Mouse (Mus musculus): ENCODE results near the gene Gipc1. TPM values are rescaled to one million over a fixed set of nuclear protein-coding genes. Genes with fewer than 3 reads are reported as not detected.

Gene Gipc1
- total RNA-seq, 2 experiments from 2014 or later: 42.5 to 51.7 TPM

Other genes with a start within 250 kb of the Gipc1 start
- gene Scoc, start 194.3 kb upstream of the Gipc1 start, total RNA-seq (2021): 10 to 100 TPM; 40.3 to 49.4 TPM
- gene Olfr370, start 116.9 kb upstream of the Gipc1 start, total RNA-seq (2021): not detected
- 100 to 1,000 TPM; 366 to 378 TPM for gene Ndufb7, start 86.0 kb upstream of the Gipc1 start, total RNA-seq (2021)
- gene Tecr, start 44.7 kb upstream of the Gipc1 start, total RNA-seq (2021): 100 to 1,000 TPM; 276 to 303 TPM
- gene Dnajb1, start 44.5 kb upstream of the Gipc1 start, total RNA-seq (2021): 10 to 100 TPM; 17.7 to 20.6 TPM
- under 1 TPM; 0.49 to 0.98 TPM for gene Ptger1, start 14.0 kb downstream of the Gipc1 start, total RNA-seq (2021)
- gene Pkn1, start 46.5 kb downstream of the Gipc1 start, total RNA-seq (2021): 10 to 100 TPM; 56.6 to 60.0 TPM
- gene Ddx39, start 62.5 kb downstream of the Gipc1 start, total RNA-seq (2021): 10 to 100 TPM; 26.1 to 27.5 TPM
- 10 to 100 TPM; 82.7 to 83.4 TPM for gene Adgre5, start 88.6 kb downstream of the Gipc1 start, total RNA-seq (2021)
- gene Adgrl1, start 247.4 kb downstream of the Gipc1 start, total RNA-seq (2021): 10 to 100 TPM; 33.6 to 37.6 TPM

Data from gastrocnemius, postnatal 4 days (tissue).